Mouse (Mus musculus): ENCODE measurements around the gene Timp1. TPM values are rescaled to one million over a fixed set of nuclear protein-coding genes. Genes with fewer than 3 reads are reported as not detected.

Gene Timp1
- not detected for polyA plus RNA-seq (2017; shearing (Covaris generic))

GRCm38 (mm10) chrX:20869962-20870513 lies at the start of gene Timp1:
Timp1 (plus strand) TSS chrX:20870166.

DNA sequence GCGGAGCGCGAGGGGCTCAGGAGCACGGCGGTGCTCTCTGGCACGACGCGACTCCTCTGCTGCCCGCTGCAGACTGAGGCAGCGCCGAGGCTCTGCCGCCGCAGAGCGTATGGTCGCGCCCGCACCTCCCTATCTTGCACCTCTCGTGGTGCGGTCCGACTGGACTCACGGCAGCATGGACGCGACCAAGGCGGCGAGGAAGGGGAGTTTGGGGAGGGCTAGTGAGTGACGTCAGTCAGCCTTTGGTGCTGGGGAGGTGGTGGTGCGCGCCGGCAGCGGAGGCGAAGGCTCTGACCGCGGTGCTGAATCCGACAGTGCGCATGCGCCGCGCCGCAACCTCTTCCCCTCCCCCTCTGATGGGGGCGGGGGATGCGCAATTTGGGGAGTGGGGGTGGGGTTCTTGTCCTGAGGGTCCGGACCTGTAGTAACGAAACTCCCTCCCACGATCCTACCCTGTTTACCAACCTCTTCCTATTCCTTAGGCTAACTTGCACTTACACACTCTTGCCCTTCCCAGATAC lies 50.9 kb downstream of the Timp1 start, which contains the start of gene Syn1:
Gene Syn1, minus strand, starts transcription at position 161 of the 521 bp plus-strand sequence.

Other genes starting within 250 kb of the Timp1 start
- 275 TPM for gene Uba1, start 211.8 kb upstream of the Timp1 start, polyA plus RNA-seq (2017; shearing (Covaris generic))
- gene Cdk16, start 182.2 kb upstream of the Timp1 start, polyA plus RNA-seq (2017; shearing (Covaris generic)): 10.6 TPM
- gene Usp11, start 166.3 kb upstream of the Timp1 start, polyA plus RNA-seq (2017; shearing (Covaris generic)): 23.5 TPM
- 185 TPM for gene Araf, start 72.4 kb upstream of the Timp1 start, polyA plus RNA-seq (2017; shearing (Covaris generic))
- gene Syn1, start 50.8 kb downstream of the Timp1 start, polyA plus RNA-seq (2017; shearing (Covaris generic)): 0.13 TPM
- 7.6 TPM for gene Cfp, start 61.4 kb downstream of the Timp1 start, polyA plus RNA-seq (2017; shearing (Covaris generic))
- 10.9 TPM for gene Elk1, start 80.4 kb downstream of the Timp1 start, polyA plus RNA-seq (2017; shearing (Covaris generic))
- gene Uxt, start 91.9 kb downstream of the Timp1 start, polyA plus RNA-seq (2017; shearing (Covaris generic)): 44.5 TPM
- gene Zfp182, start 192.2 kb downstream of the Timp1 start, polyA plus RNA-seq (2017; shearing (Covaris generic)): 16.6 TPM
- gene Spaca5, start 198.2 kb downstream of the Timp1 start, polyA plus RNA-seq (2017; shearing (Covaris generic)): not detected
- 1.9 TPM for gene Zfp300, start 219.4 kb downstream of the Timp1 start, polyA plus RNA-seq (2017; shearing (Covaris generic))
- gene Ssxa1, start 245.7 kb downstream of the Timp1 start, polyA plus RNA-seq (2017; shearing (Covaris generic)): not detected

All from activated CD4-positive, CD25-positive, alpha-beta regulatory T cell, adult 9 weeks (primary cell).